Mouse (Mus musculus): ENCODE data around the gene Prkcb. TPM values are rescaled to one million over a fixed set of nuclear protein-coding genes. Genes with fewer than 3 reads are reported as not detected.

Prkcb gene
- polyA plus RNA-seq, 1 experiment from 2014 or later: 3.2 TPM

DNA sequence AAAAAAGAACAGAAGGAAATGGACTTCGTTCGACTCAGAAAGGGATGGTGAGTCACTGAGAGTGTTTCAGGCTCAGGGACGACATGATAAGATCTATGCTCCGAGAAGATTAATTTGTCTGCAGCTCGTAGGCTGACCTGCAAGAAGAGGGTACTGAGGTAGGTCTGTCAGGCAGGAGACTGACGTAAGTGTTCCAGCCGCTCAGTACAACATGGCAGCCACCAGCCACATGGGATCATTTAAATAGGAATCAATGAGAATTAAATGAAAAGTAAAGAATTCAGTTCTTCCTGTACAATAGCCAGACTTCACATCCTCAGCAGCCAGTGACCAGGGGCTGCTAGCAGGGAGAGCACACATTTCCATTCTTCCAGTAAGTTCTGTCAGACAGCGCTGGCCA, 209.0 kb downstream of the Prkcb start:
- H3K4me3 ChIP-seq: no peak overlapping the region
- 81% methylated on average over 8 of the region's 8 CpGs for WGBS

DNA sequence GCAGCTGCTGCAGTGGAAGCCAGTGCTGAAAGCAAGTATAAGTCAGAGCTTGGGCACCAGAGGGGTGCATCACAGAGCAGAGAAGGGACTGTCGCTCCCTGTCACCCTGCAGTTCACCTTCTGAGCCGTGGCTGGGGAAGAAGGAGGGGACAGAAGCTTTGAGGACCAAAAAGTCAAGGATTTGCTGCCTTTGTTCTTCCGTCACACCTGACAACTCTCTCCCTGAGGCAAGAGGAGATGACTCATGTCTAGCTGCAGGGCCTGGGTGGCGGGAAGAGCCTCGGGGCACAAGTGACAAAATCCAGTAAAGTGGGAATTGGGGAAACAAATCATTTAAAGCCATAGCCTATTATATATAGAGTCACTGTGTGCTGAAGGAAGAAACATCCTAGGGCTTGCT, 209.9 kb downstream of the Prkcb start:
- 45% methylated on average over 5 of the region's 5 CpGs for WGBS
- no peak overlapping the region for H3K27ac ChIP-seq (replicated peaks)
- no peak for DNase-seq (ENCODE audit: low spot score)
- no peaks in the 10 kb centered on the region for H3K27me3 ChIP-seq (replicated peaks; ENCODE audit: low read depth, poor library complexity, severe bottlenecking)
- H3K4me1 ChIP-seq: no peaks in the 10 kb centered on the region
- H3K36me3 ChIP-seq (replicated peaks): no peaks in the 10 kb centered on the region
- H3K4me3 ChIP-seq: no peak overlapping the region
- no peaks in the 10 kb centered on the region for H3K9me3 ChIP-seq

More for the DNA sequence above, 209.0 kb downstream of the Prkcb start:
- Histone ChIP-seq H3K4me1 (no peaks in the 10 kb centered on the region), H3K27me3 (replicated peaks; ENCODE audit: low read depth, poor library complexity, severe bottlenecking) (no peaks in the 10 kb centered on the region), H3K9me3 (no peaks in the 10 kb centered on the region), H3K36me3 (replicated peaks) (no peaks in the 10 kb centered on the region), H3K27ac (replicated peaks) (no peak overlapping the region)
- no peak for DNase-seq (ENCODE audit: low spot score)

DNA sequence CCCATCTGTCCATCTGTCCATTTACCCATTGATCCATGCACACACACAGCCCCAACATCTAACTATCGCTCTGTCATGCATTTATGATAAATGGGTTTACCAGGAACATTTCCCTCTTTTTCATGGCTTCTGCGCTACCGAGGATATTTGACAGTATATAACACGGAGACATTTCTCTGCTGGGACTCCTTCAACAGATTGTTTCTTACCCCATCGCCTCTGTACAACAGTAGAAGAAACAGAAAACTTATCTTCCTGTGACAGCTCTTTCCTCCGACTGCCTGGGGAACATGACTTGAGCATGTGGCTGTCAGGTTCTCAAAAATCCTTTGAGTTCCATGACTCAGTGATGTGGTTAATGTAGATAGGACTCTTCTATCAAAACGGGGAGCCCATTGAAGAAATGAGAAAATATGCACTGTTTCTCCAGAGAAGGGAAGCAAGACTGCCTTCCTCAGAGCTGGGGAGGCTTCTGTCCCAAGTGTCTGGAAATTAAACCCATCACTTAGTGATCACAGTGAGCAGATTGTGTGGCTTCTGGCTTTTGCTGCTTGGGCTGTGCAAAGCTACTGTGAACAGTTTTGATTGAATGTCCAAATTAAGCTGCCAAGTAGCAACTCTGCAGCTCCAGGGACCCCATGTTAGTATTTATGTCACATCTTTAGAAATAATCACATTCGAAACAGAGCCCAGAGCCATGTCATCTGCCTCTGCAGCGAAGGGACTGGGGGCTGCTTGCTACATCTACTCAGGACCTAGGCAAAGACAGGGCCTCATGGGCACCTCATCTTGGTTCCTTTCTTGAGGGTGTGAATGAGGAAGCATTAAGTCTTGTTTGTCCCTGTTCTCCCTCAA, 211.4 kb downstream of the Prkcb start:
- H3K4me1 ChIP-seq: no peaks in the 10 kb centered on the region
- no peaks in the 10 kb centered on the region for H3K9me3 ChIP-seq
- WGBS: 90% methylated on average over 9 of the region's 9 CpGs
- H3K36me3 ChIP-seq (replicated peaks): no peaks in the 10 kb centered on the region
- no peak overlapping the region for H3K27ac ChIP-seq (replicated peaks)
- no peak overlapping the region for H3K4me3 ChIP-seq
- no peaks in the 10 kb centered on the region for H3K27me3 ChIP-seq (replicated peaks; ENCODE audit: low read depth, poor library complexity, severe bottlenecking)
- no peak for DNase-seq (ENCODE audit: low spot score)

DNA sequence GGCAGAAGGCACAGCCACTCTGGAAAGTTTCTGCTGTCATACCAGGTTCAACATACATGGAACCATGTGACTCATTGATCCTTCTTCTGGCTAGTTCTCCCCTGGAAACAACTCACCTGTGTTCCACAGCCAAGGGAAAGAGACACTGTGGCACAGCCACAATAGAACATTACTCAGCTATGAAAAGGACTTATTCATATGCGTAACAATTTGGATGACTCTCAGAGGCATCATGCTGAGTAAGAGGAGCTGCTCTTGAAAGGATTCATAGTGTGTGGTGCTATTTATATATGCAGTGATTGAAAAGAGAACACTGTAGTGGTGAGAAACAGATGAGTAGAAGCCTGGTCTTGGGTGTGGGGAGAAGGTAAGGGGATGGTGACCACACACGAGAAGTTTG, 217.9 kb downstream of the Prkcb start:
- 89% methylated on average over 2 of the region's 2 CpGs for WGBS

DNA sequence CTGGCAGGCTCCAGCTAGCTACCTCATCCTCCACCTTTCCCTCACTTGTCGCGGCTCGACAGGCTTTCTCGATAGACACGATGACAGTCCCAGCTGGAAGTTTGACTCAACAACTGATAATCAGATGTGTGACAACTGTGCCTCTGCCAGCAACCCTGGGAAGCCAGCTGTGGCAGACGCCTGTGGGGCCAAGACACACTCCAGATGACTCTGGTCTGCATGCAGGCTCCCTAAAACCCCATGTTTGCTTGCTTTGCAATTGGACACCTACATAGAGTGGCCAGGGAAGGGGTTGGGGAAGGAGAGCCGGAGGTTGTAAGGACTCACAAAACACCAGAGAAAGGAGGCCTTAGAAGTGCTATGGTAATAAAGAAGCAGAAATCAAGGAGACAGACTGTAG, 221.4 kb downstream of the Prkcb start:
- H3K27me3 ChIP-seq (replicated peaks; ENCODE audit: low read depth, poor library complexity, severe bottlenecking): no peaks in the 10 kb centered on the region
- no peak overlapping the region for H3K4me3 ChIP-seq
- DNase-seq (ENCODE audit: low spot score): peak; percentile 29
- H3K4me1 ChIP-seq: 0 out of 2 replicates have a peak, but pooled peaks cover 3% of the 10 kb centered on the region
- no peaks in the 10 kb centered on the region for H3K36me3 ChIP-seq (replicated peaks)
- WGBS: 69% methylated on average over 7 of the region's 7 CpGs
- H3K9me3 ChIP-seq: no peaks in the 10 kb centered on the region
- no peak overlapping the region for H3K27ac ChIP-seq (replicated peaks)

More for the DNA sequence above, 217.9 kb downstream of the Prkcb start:
- 0 out of 2 replicates have a peak, but pooled peaks cover 3% of the 10 kb centered on the region for H3K4me1 ChIP-seq
- H3K27ac ChIP-seq (replicated peaks): no peak overlapping the region
- DNase-seq (ENCODE audit: low spot score): no peak
- no peaks in the 10 kb centered on the region for H3K27me3 ChIP-seq (replicated peaks; ENCODE audit: low read depth, poor library complexity, severe bottlenecking)
- H3K36me3 ChIP-seq (replicated peaks): no peaks in the 10 kb centered on the region
- H3K9me3 ChIP-seq: no peaks in the 10 kb centered on the region
- H3K4me3 ChIP-seq: no peak overlapping the region

DNA sequence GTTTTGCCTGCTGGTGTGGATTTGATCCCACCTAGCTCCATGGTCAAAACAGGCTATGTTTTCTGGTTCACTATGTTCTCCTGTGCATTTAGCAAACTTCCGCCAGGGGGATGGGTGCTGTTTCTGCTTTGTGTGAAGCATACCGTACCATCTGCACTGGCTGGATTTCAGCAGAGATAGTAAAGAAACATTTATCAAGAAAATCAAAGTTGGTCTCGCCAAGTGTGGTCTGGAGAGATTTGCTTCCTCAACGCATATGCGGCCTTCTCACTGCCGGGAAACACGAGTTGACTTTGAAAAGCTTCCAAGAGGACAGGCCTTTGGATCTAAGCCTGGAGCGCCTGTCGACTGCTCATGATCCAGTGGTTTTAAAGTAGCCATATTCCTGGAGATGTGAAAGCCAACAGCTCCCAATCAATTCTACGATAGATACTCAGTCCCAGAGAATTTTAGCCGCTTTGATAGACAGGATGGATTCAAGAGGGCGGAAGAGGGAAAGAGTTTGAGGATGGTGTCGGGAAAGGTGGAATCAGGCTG, 223.9 kb downstream of the Prkcb start:
- Histone ChIP-seq H3K27me3 (replicated peaks; ENCODE audit: low read depth, poor library complexity, severe bottlenecking) (no peaks in the 10 kb centered on the region), H3K27ac (replicated peaks) (no peak overlapping the region), H3K9me3 (no peaks in the 10 kb centered on the region), H3K4me1 (0 out of 2 replicates have a peak, but pooled peaks cover 3% of the 10 kb centered on the region), H3K4me3 (no peak overlapping the region), H3K36me3 (replicated peaks) (no peaks in the 10 kb centered on the region)
- 92% methylated on average over 13 of the region's 13 CpGs for WGBS
- DNase-seq (ENCODE audit: low spot score): no peak

DNA sequence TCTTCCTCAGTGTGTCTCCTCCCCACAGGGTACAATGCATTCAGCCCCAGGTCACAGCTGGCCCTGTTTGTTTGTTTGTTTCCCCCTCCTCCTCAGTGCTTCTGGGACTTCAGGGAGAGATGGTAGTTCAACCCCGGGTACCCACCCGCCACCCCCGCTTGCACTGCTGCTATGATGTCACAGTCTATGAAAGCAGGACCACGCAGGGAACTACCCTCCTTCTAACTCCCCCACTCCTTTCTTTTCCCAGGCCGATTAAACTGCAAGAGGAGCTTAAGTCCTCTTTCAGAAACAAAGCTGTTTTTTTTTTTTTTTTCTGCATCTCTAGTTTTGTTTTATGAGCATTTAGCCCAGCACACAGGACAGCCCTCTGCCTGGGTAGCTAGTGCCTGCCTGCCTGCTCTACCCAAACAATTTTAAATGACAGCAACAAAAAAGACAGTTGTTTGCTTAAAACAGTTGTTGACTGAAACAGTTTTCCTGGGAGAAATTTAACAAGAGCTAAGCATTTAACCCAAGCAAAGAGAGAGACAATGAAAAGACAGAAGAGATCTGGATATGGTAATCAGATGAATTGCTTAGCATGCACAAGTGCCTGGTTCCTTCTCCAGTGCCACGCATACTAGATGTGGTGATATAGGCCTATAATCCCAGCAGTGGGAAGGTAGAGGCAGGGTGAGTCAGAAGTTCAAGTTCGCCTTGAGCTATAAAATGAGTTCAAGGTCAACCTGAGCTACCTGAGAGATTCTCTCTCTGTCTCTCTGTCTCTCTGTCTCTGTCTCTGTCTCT, 232.5 kb downstream of the Prkcb start:
- H3K4me1 ChIP-seq: peaks cover 6% of the 10 kb centered on the region
- no peaks in the 10 kb centered on the region for H3K27me3 ChIP-seq (replicated peaks; ENCODE audit: low read depth, poor library complexity, severe bottlenecking)
- no peak overlapping the region for H3K4me3 ChIP-seq
- WGBS: 45% methylated on average over 7 of the region's 7 CpGs
- DNase-seq (ENCODE audit: low spot score): no peak
- H3K27ac ChIP-seq (replicated peaks): no peak overlapping the region
- no peaks in the 10 kb centered on the region for H3K9me3 ChIP-seq
- no peaks in the 10 kb centered on the region for H3K36me3 ChIP-seq (replicated peaks)

DNA sequence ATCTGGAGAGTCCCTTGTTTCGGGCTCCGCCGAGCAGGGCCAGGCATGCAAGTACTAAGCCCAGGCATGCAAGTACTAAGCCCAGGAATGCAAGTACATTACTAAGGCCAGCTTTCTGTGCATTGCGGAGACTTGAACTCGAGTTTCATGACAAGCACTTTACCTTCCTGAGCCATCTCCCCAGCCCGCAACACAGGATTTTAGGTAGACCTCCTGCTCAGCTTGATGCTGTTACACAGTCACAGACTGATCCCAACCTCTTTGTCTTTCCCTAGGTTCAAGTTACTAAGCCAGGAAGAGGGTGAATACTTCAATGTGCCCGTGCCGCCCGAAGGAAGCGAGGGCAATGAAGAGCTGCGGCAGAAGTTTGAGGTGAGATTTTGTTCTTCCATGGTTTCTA, 239.7 kb downstream of the Prkcb start:
- WGBS: 90% methylated on average over 11 of the region's 11 CpGs
- no peak for DNase-seq (ENCODE audit: low spot score)
- H3K36me3 ChIP-seq (replicated peaks): no peaks in the 10 kb centered on the region

DNA sequence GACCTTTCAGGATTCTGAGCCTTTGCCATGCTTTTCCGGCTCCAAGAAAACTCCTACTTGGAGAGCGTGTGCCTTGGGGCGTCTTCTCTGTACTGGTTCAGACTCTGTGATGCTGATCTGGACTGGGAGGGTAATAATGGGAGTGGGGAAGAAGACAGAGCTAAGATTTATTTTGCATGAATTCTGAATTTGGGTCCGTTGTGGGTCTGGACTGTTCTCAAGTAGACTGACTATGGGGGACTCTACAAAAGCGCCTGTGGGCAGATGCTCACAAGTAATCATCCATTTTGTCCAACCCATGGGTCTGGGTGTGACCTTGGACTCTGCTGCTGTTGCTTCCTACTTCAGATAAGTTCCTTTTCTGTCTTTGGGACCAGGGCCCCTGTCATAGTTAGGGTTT, 240.1 kb downstream of the Prkcb start:
- Histone ChIP-seq H3K9me3 (no peaks in the 10 kb centered on the region), H3K27me3 (replicated peaks; ENCODE audit: low read depth, poor library complexity, severe bottlenecking) (no peaks in the 10 kb centered on the region), H3K4me1 (no peaks in the 10 kb centered on the region), H3K27ac (replicated peaks) (no peak overlapping the region), H3K36me3 (replicated peaks) (no peaks in the 10 kb centered on the region), H3K4me3 (no peak overlapping the region)
- no peak for DNase-seq (ENCODE audit: low spot score)
- 92% methylated on average over 5 of the region's 5 CpGs for WGBS

More for the DNA sequence above, 239.7 kb downstream of the Prkcb start:
- Histone ChIP-seq H3K27me3 (replicated peaks; ENCODE audit: low read depth, poor library complexity, severe bottlenecking) (no peaks in the 10 kb centered on the region), H3K4me1 (no peaks in the 10 kb centered on the region), H3K4me3 (no peak overlapping the region), H3K9me3 (no peaks in the 10 kb centered on the region), H3K27ac (replicated peaks) (no peak overlapping the region)

DNA sequence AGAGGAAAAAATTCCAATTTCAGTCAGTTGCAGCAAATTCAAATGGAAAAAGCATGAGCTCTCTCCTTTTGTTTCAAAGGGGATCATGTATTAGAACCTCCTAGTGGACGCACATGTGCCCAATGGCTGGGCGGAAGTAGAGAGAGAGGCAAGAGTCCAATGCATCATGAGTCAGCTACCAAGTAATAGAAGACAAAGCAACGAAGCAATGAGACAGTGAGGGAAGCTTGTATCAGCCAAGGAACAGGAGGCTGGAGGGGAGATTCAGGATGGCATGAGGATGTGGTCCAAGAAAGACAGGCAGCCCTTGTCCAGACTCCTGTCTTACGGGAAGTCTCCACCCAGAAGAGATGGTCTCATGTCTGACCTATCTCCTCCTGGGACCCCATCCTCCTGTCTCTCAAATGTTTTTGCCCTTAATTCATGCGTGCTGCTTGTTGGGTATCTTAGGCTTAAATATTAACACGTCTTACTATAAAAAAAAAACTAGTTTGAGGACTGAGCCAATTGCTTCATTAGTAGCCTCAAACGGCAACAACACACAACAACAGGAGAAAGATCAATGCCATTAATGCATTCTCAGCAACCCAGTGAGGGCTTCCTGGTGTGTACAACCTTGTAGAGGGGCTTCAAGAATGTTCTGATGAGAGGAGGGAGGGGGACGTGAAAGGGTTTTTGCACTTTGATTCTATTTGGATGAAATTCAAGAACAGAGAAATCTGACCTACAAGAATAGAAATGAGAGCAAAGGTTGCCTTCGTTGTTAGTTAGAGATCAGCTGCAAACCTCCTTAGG, 245.2 kb downstream of the Prkcb start:
- Histone ChIP-seq H3K36me3 (replicated peaks) (no peaks in the 10 kb centered on the region), H3K27ac (replicated peaks) (no peak overlapping the region), H3K9me3 (no peaks in the 10 kb centered on the region), H3K4me3 (no peak overlapping the region), H3K4me1 (no peaks in the 10 kb centered on the region), H3K27me3 (replicated peaks; ENCODE audit: low read depth, poor library complexity, severe bottlenecking) (no peaks in the 10 kb centered on the region)
- 91% methylated on average over 9 of the region's 9 CpGs for WGBS
- no peak for DNase-seq (ENCODE audit: low spot score)

DNA sequence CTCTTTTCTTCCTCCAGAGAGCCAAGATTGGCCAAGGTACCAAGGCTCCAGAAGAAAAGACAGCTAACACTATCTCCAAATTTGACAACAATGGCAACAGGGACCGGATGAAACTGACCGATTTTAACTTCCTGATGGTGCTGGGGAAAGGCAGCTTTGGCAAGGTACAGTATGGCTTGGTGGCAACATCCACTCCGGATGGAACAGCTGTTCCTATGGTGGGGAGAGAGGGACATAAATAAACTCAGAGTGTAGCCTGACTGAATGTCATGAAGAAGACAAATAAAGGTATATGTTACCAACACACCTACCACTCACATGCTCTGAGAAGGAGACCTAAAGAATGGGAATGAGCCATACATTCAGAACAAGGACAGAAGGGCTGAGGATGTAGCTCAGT, 256.1 kb downstream of the Prkcb start:
- DNase-seq (ENCODE audit: low spot score): no peak
- H3K4me1 ChIP-seq: no peaks in the 10 kb centered on the region
- no peaks in the 10 kb centered on the region for H3K9me3 ChIP-seq
- WGBS: 90% methylated on average over 3 of the region's 3 CpGs
- no peaks in the 10 kb centered on the region for H3K36me3 ChIP-seq (replicated peaks)
- no peak overlapping the region for H3K4me3 ChIP-seq
- no peak overlapping the region for H3K27ac ChIP-seq (replicated peaks)
- no peaks in the 10 kb centered on the region for H3K27me3 ChIP-seq (replicated peaks; ENCODE audit: low read depth, poor library complexity, severe bottlenecking)

DNA sequence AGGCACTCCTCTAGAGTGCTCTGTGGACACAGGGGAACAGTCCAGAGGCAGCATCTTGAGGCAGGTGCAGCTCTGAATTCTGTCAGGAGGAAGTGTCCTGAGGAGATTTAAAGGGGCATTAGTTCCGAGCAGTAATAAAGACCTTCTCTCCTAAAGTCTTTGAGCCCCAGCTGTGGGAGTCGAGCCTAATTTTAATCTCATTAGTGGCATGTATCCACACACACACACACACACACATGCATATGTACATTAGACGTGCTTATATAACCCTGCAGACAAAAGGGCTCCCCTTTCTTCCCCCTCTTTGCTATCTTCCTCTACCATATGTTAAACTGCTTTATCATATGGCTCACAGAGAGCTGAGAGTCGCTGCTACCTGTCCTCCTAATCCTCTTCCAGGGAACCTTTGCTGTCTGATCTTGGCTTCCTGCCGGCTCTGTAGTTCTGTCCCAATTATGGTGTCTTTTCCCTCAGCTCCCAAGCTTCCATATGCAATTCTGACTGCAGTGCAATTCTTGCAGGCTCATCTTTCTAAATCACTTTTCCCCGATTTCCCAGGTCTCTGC, 268.1 kb downstream of the Prkcb start:
- Histone ChIP-seq H3K36me3 (replicated peaks) (no peaks in the 10 kb centered on the region), H3K27ac (replicated peaks) (no peak overlapping the region), H3K27me3 (replicated peaks; ENCODE audit: low read depth, poor library complexity, severe bottlenecking) (no peaks in the 10 kb centered on the region), H3K4me1 (peaks cover 19% of the 10 kb centered on the region), H3K4me3 (no peak overlapping the region), H3K9me3 (no peaks in the 10 kb centered on the region)
- 58% methylated on average over 6 of the region's 6 CpGs for WGBS
- no peak for DNase-seq (ENCODE audit: low spot score)
